Mouse (Mus musculus) kidney, postnatal 0 days (tissue): Measurements from ENCODE around the gene Sfxn5. TPM values are rescaled to one million over a fixed set of nuclear protein-coding genes. Genes with fewer than 3 reads are reported as not detected.

ENCODE experiments used
- ATAC-seq: fragments of 200-750 bp; cut with Nextera tagmentation; replicated peaks from 2 replicates; pipeline ENCODE4 v1.8.0; 2017; ENCODE audit warnings: low read depth, moderate number of reproducible peaks, moderate TSS enrichment, moderate library complexity; ENCODE audit not compliant: low FRiP score
- DNase-seq: peaks from one replicate; pipeline ENCODE4 v3.0.0-alpha.2; 2016; ENCODE audit warnings: low spot score
- H3K27ac ChIP-seq: fragments of 300-500 bp; sonication (generic); 2 replicates; pipeline ENCODE4 v1.5.1; 2014; ENCODE audit warnings: mild to moderate bottlenecking
- H3K27me3 ChIP-seq: fragments of 300-500 bp; sonication (generic); 2 replicates; pipeline ENCODE4 v1.6.1; 2014; ENCODE audit warnings: low read length, mixed read lengths; ENCODE audit not compliant: insufficient read depth
- H3K36me3 ChIP-seq: fragments of 300-500 bp; sonication (generic); 2 replicates; pipeline ENCODE4 v1.6.1; 2014; ENCODE audit warnings: low read length, mixed read lengths; ENCODE audit not compliant: insufficient read depth
- H3K4me1 ChIP-seq: fragments of 300-500 bp; sonication (generic); replicated peaks from 2 replicates; pipeline ENCODE4 v1.6.1; 2014; ENCODE audit warnings: antibody characterized with exemption, low read length, mixed read lengths; ENCODE audit not compliant: insufficient read depth
- H3K4me2 ChIP-seq: fragments of 300-500 bp; sonication (generic); 2 replicates; pipeline ENCODE4 v1.6.1; 2014; ENCODE audit warnings: mild to moderate bottlenecking, low read length, moderate library complexity, mixed read lengths
- H3K4me3 ChIP-seq: fragments of 300-500 bp; sonication (generic); replicated peaks from 2 replicates; pipeline ENCODE4 v1.5.1; 2014; ENCODE audit warnings: low read depth, low read length
- H3K9ac ChIP-seq: fragments of 300-500 bp; sonication (generic); 2 replicates; pipeline ENCODE4 v1.6.1; 2014; ENCODE audit warnings: low read depth, low read length
- H3K9me3 ChIP-seq: fragments of 300-500 bp; sonication (generic); replicated peaks from 2 replicates; pipeline ENCODE4 v1.6.1; 2016; ENCODE audit warnings: low read length, inconsistent platforms, mixed read lengths
- CTCF ChIP-seq: IDR thresholded peaks from 2 replicates; pipeline ENCODE4 v1.5.1; 2016; ENCODE audit warnings: antibody characterized with exemption, low read depth, mild to moderate bottlenecking, moderate library complexity
- WGBS: fragments of 180-500 bp; shearing (Covaris S2); extraction: QIAGEN DNeasy Blood & Tissue Kit; methylation state at CpG from one replicate; pipeline ENCODE4 v1.1.7; 2014; 5-methylcytosine and 5-hydroxymethylcytosine counted together
- polyA plus RNA-seq: library from polyadenylated mRNA; unstranded; fragments of >200 nt; fragmentation: Nextera tagmentation; extraction: Ambion mirVana; gene quantifications from 2 replicates; pipeline ENCODE4 v1.2.1, GENCODE M21; 2015

Sfxn5 gene
- polyA plus RNA-seq, 1 experiment from 2014 or later, result 15.7 TPM

DNA sequence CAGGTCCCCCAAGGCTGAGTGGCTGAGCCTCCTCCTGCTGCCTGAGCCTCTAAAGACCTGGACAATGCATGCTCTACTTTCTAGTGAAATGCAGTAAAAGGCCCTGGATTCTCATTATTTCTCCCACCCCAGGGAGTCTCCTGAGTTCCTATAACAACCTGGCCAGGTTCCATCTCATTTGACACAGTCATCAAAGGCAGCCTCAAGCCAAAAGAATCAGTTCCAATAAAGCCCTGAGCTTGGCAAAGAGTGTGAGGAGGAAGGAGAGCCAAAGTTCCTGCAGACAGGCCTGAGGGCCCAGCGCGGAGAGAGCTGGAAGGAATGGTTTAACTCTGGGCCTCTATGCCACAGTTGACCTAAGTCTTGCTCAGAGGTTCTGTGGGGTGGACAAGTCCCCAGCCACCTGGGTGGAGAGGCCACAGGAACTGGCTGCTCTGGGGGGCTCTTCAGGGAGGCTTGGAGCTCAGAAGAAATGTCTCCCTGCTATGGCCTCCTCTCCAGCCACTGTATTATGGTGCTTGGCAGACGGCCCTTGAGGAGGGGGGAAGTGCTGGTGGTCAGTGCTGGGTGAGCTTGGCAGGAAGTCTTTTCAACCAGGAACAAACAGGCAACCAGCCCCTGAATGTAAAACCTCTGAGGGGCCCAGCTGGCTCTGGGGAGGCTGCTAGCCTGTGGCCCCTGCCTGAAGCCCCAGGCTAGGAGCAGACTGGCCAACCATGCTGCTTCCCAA is 30.7 kb downstream of the Sfxn5 start:
- H3K9me3 ChIP-seq, result no peaks in the 10 kb centered on the region
- 54% methylated on average over 3 of the region's 3 CpGs for WGBS
- H3K4me2 ChIP-seq, result no peak overlapping the region
- no peak for ATAC-seq
- TF ChIP-seq CTCF, result no peak
- no peak for DNase-seq
- no peaks in the 10 kb centered on the region for H3K4me1 ChIP-seq
- no peaks in the 10 kb centered on the region for H3K27me3 ChIP-seq
- 0 out of 2 replicates have a peak overlapping the region, but pooled peaks have one; percentile 1 for H3K27ac ChIP-seq
- no peak overlapping the region for H3K4me3 ChIP-seq
- H3K9ac ChIP-seq, result no peak overlapping the region
- H3K36me3 ChIP-seq, result no peaks in the 10 kb centered on the region

DNA sequence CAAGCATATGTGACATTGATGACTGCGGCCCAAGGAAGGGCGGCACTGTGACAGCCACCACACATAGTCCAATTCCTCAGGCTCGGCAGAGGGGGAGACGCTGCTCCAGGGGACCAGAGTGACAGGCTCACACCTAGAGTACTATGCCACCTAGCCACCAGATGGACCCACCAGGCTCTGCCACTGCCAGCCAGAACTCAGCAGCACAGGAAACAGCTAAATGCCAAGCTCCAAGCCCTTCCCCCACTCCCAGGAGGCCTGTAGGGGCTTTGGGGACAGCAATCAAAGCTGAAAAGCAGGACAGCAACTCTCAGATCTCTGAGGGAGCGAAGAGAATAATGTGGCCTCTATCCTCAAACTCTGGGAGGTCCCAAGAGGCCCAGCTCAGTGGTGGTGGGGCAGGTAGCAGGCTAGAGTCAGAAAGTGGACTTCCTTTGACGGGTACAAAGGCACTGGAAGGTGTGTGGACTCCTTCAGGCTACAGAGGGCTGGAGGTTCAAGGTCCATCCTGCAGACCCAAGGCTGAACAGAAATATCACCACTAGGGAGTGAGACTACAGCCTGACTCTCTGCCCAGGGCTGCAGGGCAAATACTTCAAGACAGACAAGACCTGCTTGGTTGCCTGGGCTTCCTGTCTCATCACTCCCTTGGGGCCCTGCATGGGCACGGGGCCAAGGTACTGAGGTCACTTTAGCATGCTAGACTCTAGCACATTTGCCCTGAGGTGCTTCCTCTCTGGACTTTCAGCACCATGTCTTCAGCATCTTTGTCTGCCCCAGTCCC is 37.6 kb downstream of the Sfxn5 start:
- no peaks in the 10 kb centered on the region for H3K4me1 ChIP-seq
- no peak overlapping the region for H3K9ac ChIP-seq
- H3K36me3 ChIP-seq, result no peaks in the 10 kb centered on the region
- DNase-seq, result no peak
- ATAC-seq, result peak; percentile 91
- no peak overlapping the region for H3K4me2 ChIP-seq
- peak overlapping the region; percentile 48; the same call in 1 of the 2 replicates for H3K27ac ChIP-seq
- TF ChIP-seq CTCF, result peak; percentile 9; the same call in 1 of the 2 replicates
- H3K9me3 ChIP-seq, result no peaks in the 10 kb centered on the region
- H3K4me3 ChIP-seq, result no peak overlapping the region
- no peaks in the 10 kb centered on the region for H3K27me3 ChIP-seq
- WGBS, result 61% methylated on average over 7 of the region's 7 CpGs

DNA sequence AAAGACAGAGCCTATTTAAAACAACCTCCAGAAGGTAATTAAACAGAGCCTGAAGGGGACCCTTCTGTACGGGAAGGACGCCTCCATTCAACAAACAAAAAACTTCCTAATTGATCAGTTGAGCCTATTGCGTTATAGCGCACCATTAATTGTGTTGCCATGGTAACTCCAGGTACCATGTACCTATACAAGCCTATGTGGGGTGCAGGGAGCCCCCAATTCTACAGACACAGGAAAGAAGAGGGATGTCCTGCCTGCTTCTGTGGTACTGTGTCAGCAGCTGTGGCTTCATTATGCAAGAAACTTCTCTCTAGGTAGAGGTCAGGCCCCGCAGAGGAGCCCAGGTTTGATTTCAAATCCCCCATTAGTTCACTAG is 39.2 kb downstream of the Sfxn5 start:
- DNase-seq, result no peak
- ATAC-seq, result no peak
- H3K9ac ChIP-seq, result no peak overlapping the region
- H3K9me3 ChIP-seq, result no peaks in the 10 kb centered on the region
- H3K27ac ChIP-seq, result no peak overlapping the region
- TF ChIP-seq CTCF, result no peak
- no peak overlapping the region for H3K4me2 ChIP-seq
- 74% methylated on average over 5 of the region's 5 CpGs for WGBS
- no peaks in the 10 kb centered on the region for H3K36me3 ChIP-seq
- no peaks in the 10 kb centered on the region for H3K4me1 ChIP-seq
- no peak overlapping the region for H3K4me3 ChIP-seq
- no peaks in the 10 kb centered on the region for H3K27me3 ChIP-seq

DNA sequence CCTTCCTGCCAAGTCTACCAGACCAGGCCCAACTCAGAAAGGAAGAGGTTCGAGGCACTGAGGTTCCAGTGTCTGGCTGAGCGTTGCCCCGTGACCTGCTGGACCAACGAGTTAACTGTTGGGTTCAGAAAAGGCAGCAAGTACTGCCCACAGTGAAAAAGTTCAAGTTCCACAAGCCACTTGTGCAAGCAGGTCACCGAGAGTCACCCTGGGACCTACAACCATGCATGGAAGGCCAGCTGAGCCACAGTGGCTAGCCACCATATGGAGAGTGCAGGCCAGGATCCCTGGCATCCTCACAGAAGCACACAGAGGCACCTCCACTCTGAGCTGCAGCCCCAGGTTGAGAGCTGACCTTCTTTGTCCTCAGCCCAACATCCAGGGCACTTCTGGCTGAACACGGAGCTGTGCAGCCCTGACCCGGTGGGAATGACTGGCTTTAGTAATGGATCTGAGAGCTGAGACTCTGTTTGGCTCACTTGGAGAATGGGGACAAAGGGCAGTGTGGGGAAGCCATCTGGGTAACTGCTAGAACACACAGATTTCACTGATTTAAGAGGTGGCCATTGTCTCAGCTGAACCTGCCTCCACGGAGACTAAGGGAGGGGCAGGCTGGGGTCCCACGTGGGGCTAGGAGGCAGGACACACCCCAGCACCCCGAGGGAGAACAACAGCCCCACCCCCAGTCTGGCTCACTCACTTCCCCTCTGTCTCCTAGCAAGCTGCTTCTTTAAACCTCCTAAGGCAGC is 39.8 kb downstream of the Sfxn5 start:
- no peaks in the 10 kb centered on the region for H3K4me1 ChIP-seq
- no peaks in the 10 kb centered on the region for H3K9me3 ChIP-seq
- no peaks in the 10 kb centered on the region for H3K27me3 ChIP-seq
- no peaks in the 10 kb centered on the region for H3K36me3 ChIP-seq
- WGBS, result 42% methylated on average over 10 of the region's 10 CpGs
- TF ChIP-seq CTCF, result no peak
- no peak overlapping the region for H3K27ac ChIP-seq
- no peak overlapping the region for H3K4me2 ChIP-seq
- H3K4me3 ChIP-seq, result no peak overlapping the region
- DNase-seq (no peak), ATAC-seq (no peak)
- H3K9ac ChIP-seq, result no peak overlapping the region

DNA sequence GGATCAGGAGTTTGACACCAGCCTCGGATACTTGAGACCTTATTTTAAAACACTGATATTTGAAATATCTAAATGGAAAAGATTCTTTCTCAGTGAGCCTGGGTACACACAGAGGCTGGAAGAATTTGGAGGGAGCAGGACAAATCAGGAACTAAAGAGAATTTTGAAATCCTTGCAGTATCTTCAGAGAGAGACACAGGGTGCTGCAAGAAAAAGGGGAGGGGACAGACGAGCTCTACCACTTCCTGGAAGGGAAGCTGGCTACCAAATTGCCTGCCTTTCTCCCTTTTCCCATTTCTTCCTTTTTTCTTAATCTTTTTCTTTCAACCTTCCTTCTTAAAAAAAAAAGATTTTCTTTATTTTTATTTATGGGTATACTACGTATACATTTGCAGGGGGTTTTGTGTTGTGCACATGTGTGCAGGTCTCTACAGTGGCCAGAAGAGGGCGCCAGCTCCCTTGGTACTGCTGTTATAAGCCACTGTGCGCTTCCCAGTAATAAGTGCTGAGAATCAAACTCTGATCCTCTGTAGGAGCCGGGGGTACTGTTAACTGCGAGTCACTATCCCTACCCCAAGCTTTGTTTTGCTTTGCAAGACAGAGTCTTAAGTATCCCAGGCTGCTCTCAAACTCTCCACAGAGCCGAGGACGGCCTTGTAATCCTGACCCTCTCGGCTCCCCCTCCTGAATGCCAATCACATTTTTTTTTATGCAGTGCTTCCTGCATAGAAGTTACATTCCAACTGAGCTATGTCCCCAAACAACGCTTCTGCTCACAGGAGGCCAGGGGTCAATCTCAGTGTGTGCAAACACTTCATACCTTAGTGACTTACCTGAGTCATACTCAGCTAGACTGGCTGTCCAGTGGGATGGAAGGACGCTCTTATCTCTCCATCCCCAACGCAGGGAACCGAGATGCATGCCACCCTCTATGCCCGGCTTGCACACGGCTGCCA is 42.1 kb downstream of the Sfxn5 start:
- Histone ChIP-seq H3K4me1 (no peaks in the 10 kb centered on the region), H3K4me2 (no peak overlapping the region), H3K27me3 (no peaks in the 10 kb centered on the region), H3K9me3 (no peaks in the 10 kb centered on the region), H3K36me3 (no peaks in the 10 kb centered on the region), H3K9ac (no peak overlapping the region), H3K4me3 (no peak overlapping the region), H3K27ac (no peak overlapping the region)
- no peak for DNase-seq
- WGBS, result 88% methylated on average over 16 of the region's 16 CpGs
- no peak for ATAC-seq
- peak; percentile 39; the same call in 1 of the 2 replicates for TF ChIP-seq CTCF
